Mouse (Mus musculus) cerebellum, adult 9-11 months (tissue): ENCODE measurements around the gene Asns.
A peak's percentile ranks its signal among the peaks of the same experiment; 100 is the strongest.

ENCODE experiments used
- DNase-seq: peaks from one replicate; pipeline ENCODE4 v3.0.0; 2022

Asns gene

GRCm38 (mm10) chr6:7692884-7693585 is at the start of gene Asns:
TSS of gene Asns (minus strand) at chr6:7693254.
- peak; percentile 90 for DNase-seq

DNA sequence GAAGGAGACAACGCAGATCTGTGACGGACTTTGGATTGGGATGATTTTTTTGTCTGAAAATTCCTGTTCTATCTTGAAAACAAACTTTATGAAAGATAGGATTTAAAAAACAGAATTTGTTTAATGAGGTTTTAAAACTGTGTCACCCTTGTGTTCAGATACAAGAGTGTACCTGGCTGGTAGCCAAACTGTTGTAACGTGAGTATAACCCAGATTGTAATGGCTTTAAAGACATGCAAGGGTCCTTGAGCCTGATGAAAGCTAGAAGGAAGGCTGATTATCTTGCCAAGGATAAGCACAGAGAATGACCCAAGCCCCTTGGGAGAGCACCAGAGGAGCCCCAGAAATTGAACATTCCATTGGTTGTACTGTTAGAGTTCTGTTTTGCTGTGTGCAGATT is 48.7 kb upstream of the Asns start:
- DNase-seq = no peak

GRCm38 (mm10) chr6:7737842-7738241 is 44.8 kb upstream of the Asns start:
- DNase-seq = no peak

DNA sequence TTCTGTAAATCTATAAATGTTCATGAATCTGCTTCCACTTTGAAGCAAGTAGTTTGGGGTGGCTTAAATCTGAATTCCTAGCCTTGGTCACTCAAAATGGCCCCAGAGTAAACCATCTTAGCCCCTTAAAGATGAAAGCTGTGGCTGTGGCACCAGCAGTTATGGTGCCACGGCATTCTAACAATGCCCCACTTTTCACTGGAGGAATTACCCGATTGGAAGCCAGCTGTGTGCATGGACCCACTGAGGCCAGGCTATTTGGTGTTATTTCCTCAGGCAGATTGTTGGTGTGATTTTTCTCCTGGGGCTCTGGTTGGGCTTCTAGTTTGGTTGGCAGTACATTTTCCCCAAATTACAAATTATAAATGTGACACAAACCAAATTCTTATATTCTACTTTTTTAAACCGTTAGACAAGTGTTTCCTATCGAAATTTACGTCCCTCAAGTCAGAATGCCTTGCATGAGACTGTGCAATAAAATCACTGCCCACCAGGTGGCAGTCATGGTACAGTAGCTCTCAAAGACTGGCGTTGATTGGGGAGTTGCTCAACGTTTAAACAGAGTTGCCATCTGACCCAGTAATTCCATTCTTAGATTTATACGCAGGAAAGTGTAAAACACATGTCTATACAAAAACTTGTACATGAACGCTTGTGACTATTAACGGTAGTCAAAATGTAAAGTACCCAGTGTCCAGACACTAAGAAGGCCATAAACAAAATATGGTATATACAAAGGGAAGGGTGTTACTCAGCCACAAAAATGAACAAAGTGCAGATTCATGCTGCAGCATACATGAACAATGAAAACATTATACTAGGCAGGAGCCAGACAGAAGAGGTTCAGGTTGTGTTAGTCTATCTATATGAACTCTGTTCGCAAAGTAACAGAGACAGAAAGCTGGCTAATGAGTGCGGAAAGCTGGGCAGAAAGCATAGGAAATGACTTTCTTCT is 40.0 kb upstream of the Asns start:
- peak; percentile 54 for DNase-seq

GRCm38 (mm10) chr6:7732097-7732496 is 39.0 kb upstream of the Asns start:
- no peak for DNase-seq

DNA sequence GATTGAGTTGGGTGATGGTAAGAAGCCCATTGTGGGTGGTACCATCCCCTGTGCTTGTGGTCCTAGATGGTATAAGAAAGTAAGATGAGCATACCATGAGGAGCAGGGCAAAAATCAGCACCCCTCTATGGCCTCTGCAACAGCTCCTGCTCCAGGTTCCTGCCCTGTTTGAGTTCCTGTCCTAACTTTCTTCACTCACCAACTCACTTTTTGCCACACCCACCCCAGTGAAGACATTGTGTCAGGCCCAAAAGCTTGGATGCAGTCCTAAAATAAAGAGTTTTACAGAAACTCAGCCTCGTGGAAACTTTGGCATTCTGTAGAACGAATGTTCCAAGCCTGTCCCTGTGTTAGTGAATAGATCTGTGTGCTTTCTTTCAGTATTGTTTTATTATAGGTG is 36.1 kb upstream of the Asns start:
- DNase-seq = no peak

DNA sequence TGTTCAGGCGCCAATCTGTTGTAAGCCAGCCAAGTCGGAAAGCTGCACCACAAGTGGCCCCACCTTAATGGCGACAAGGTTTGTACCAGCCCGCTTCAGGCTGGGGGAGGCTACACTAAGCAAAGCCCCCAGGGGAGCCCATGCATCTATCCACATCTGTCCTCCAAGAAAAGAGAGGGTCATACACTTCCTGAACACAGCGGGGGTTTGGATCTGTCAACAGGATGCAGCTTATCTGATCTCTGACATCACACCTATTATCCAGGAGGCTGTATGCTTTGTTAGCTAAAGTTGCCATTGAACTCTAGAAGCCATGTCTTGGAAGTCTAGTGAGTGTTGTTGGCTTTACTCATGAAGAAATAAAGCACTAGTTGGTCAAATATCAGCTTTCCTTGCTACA is 35.2 kb upstream of the Asns start:
- DNase-seq = no peak

GRCm38 (mm10) chr6:7716236-7716635 is 23.2 kb upstream of the Asns start:
- no peak for DNase-seq

GRCm38 (mm10) chr6:7714230-7714629 is 21.2 kb upstream of the Asns start:
- DNase-seq = no peak

DNA sequence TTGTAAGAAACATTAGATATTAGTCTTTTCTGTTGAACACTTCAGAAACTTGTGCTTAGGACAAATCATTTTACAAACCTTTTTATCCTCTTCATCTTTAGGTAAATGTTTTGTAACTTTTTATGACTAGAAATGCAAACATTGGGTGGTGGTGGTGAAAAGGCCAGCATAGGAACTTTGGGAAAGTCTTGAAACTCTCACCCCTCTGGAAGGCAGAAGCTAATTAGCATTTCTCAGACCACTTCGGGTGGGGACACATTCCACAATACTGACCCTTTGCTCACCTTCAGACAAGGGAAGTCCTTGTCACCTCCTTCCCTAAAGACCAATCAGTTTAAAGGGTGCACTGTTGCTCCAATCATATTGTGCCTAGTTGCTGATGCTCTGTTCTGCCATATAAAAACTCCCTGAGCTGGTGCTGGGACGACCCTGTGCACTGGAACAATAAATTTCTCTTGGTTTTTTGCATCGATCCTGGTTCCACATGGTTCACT is 18.8 kb upstream of the Asns start:
- DNase-seq = no peak

DNA sequence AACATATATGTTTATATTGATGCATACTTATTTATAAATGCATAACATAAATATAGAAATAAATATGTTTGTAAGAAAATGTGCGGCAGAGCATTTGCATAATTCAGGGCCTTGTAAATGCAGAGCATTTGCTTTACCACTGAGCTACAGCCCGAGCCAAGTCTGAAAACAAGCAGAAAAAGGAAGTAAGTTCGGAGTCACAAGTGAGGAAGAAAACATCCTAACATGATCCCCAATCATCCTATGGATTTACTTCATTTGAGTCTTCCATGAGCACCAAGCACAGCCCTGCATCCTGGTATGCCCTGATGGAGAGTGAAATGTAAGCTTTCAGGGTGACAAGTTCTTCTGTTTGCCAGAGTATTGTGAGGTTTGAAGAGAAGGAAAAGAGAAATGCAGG is 15.2 kb upstream of the Asns start:
- no peak for DNase-seq

DNA sequence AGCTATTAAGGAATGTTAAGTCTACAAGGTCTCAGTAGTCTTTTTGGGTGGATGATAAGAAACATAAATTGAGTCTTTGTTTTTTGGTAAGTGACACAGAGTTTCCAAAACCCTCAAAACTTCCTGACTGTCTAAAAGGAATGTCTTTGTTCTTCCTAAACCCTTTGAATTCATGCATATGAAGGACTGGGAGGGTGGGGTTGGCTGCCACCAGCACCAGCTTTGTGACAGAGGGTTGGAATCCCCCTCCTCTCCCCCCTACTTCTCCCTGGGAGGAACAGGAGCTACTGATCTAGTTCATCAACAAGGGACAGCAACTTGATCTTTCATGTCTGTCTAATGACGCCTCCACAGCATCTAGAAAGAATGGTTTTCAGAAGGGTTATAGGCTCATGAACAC is 13.7 kb upstream of the Asns start:
- no peak for DNase-seq

DNA sequence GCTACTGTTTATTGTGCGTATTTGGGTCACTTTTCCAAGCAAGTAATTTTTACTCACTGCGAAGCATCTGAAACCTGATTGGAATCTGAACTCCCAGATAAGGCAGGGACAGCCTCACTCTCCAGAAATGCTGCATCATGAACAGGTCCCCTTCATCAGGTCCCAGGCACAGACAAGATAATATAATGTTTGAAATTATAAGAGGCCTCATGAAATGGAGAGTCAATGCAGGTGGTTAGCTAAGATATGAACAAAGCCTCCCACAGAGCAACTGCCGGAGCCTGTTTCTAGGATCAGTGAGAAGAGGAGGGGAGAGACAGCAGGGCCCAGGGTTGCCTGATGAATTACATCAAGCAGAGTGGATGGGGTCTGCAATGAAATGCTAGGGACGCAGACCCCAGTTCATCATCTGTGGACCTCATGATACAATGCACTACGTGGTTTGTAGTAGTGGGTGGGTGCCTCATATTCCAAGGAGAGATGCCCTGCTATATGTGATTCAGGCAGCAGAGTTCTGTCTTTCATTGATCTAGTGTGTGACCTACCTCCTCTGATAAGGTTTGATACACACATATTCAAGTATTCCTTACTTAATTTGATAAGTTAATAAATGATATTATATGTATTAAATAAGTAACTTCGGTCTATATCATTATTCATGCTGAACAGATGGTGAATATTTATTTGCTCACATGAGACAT is 5.1 kb upstream of the Asns start:
- DNase-seq = no peak

DNA sequence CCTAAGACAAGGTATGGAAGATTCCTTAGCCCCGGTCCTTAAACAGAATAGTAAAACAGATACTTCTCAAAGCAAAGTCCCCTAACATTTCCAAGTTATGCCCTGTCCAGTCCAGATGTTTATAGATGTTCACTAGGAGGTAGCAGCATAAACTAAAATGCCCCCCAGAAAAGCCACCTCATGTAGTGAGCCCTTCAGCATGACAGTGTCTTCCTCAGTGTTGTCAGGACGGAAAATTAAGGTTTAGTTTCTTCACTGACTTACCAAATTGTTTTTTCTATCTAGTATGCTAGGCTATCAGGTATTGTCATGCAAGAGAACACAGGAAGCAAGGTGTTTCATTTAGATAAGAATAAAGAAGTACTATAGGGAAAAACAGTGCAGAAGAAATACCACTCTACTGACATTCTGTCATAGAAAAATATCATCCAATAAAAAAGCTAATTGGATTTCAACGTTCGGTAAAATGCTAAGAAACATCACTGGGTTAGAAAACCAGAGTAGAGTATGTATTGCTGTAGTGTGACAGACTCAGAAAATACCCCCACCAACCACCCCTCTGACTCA is 4.1 kb upstream of the Asns start:
- no peak for DNase-seq

- DNase-seq = no peak
Observed at GRCm38 (mm10) chr6:7696641-7697040, 3.6 kb upstream of the Asns start.

GRCm38 (mm10) chr6:7695901-7696300 is 2.8 kb upstream of the Asns start:
- DNase-seq = no peak

DNA sequence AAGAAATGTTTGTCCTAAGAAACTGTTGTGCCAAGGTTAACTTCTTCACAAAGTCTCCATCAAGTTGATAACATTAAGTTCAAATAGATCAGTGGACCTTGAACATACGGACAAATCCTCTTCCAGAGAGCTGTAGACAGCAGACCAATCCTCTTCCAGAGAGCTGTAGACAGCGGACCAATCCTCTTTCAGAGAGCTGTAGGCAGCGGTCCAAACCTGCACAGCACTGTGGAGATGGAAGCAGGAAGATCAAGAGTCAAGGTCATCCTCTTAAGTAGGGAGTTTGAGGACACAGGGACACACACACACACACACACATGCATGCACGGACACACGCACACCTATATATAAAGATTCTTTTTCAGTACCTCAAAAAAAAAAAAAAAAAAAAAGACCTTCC is 612 bp upstream of the Asns start:
- DNase-seq = peak; percentile 26

DNA sequence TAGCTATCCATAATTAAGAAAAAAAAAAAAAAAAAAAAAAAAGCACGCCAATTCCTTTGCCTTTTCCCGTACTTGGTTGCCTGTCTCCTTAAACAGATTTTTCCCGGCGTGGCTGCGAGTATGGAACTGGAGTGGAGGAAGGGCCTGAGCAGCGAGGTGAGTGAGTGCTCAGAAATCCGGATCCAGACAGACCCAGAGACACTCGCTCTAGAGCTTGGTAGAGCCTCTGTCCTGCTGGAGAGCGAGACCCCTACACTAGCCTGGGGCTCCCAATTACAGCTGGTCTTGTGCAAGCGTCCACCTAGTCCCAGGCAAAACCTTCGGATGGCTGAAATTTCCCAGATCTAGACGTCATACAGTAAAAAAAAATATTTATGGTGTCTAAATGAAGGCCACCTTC is 603 bp downstream of the Asns start:
- DNase-seq = no peak

DNA sequence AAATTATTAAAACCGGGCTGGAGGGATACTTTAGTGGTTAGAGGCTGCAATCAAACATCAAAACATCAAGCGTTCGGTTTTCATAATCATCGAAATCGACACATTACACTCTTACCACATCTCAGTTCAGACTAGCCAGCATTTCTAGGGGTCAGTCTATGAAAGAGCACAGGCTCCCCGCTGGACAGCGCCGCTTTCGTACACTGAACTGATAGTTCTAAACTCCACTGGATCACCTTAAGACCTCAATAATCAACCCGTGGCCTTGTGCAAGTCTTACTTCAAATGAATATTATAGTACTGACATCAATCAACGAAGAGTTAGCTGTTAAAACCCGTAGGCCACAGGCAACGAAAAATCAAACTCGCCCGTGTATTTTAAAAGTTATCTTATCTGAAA is 1.0 kb downstream of the Asns start:
- no peak for DNase-seq

GRCm38 (mm10) chr6:7690456-7690855 is 2.6 kb downstream of the Asns start:
- DNase-seq = no peak

DNA sequence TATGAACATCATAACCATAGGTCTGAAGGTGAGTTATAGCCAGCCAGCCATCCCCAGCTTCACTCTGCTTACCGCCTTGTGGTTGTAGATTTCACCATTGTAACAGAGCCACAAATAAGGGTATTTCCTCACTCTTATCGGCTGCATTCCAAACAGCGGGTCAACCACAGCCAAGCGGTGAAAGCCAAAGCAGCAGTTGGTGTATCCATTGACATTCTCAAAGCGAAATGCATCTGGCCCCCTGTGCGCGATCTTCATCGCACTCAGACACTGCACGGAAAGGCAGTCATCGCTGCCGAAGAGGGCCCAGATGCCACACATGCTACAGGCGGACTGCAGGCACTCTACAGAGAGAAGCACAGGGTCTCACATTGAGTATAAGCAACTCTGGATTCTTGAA is 3.9 kb downstream of the Asns start:
- DNase-seq = no peak

DNA sequence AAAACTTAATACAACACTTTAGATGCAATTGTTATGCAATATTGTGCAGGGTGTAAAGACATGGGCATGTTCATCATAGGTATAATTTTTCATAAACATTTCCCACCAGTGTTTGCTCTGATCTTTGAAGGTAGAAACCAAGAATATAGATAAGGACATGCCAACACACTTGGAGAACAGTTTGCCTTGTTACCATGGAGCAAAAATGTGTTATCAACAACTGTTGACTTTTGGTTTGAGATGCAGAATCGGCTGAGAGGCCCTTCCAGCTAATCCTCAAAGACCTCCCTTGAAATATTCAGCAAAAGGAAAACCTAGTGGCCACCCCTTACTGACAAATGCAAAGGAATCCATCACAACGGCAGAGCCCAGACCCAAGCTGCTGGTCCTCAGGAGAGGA is 7.0 kb downstream of the Asns start:
- DNase-seq = no peak
